Mouse (Mus musculus) testis, adult 2 months (tissue): ENCODE data around the gene Celsr1.

ENCODE experiments used
- CTCF ChIP-seq: fragments of 200-500 bp; IDR thresholded peaks from 2 replicates; pipeline ENCODE4 v1.5.1; 2012; ENCODE audit warnings: low read depth, mild to moderate bottlenecking, inconsistent platforms, low read length, moderate library complexity; ENCODE audit not compliant: control insufficient read depth, insufficient read depth, insufficient replicate concordance
- POLR2A ChIP-seq: fragments of 200-500 bp; IDR thresholded peaks from 2 replicates; pipeline ENCODE4 v1.6.1; 2012; ENCODE audit warnings: low read depth, mild to moderate bottlenecking, inconsistent platforms, low read length, moderate library complexity; ENCODE audit not compliant: control insufficient read depth

GRCm38 (mm10) chr15:85961131-85961530, 72.4 kb downstream of the Celsr1 start:
- TF ChIP-seq POLR2A = no peak
- no peak for TF ChIP-seq CTCF
